Mouse (Mus musculus): ENCODE measurements around the gene Tex26. TPM values are rescaled to one million over a fixed set of nuclear protein-coding genes. Genes with fewer than 3 reads are reported as not detected.

The Tex26 gene
- total and polyA plus RNA-seq, 3 experiments, result 0.31 TPM; not detected in 2

Other genes with a start within 250 kb of the Tex26 start
- 10 to 100 TPM; 22.8 to 27.0 TPM for gene Alox5ap, start 174.9 kb upstream of the Tex26 start, total RNA-seq (2021)
- 9.0 and 9.1 TPM in 2 replicates for gene Alox5ap, start 174.9 kb upstream of the Tex26 start, polyA plus RNA-seq (2012; rRNA removed)
- 1 to 10 TPM; 3.4 to 8.8 TPM for gene Medag, start 27.9 kb upstream of the Tex26 start, total RNA-seq (2021)
- 4.1 and 4.6 TPM in 2 replicates for gene Medag, start 27.9 kb upstream of the Tex26 start, polyA plus RNA-seq (2012; rRNA removed)
- gene Wdr95, start 89.0 kb downstream of the Tex26 start, total RNA-seq (2021), result not detected
- gene Wdr95, start 89.0 kb downstream of the Tex26 start, polyA plus RNA-seq (2012; rRNA removed), result not detected in 2 replicates
- 100 to 1,000 TPM; 116 to 371 TPM for gene Hsph1, start 196.7 kb downstream of the Tex26 start, total RNA-seq (2021)
- 5.1 and 23.5 TPM in 2 replicates for gene Hsph1, start 196.7 kb downstream of the Tex26 start, polyA plus RNA-seq (2012; rRNA removed)
- 10 to 100 TPM; 20.3 to 24.7 TPM for gene B3glct, start 238.6 kb downstream of the Tex26 start, total RNA-seq (2021)
- gene B3glct, start 238.6 kb downstream of the Tex26 start, polyA plus RNA-seq (2012; rRNA removed), result 8.1 and 11.2 TPM in 2 replicates

Data from adrenal gland, adult 2 months (tissue).